Mouse (Mus musculus) stomach, embryonic 16.5 days (tissue): ENCODE measurements at regions not wholly inside any gene's neighbourhood (a gene's known extent, or its start where the extent isn't known, plus 50 kb on each side); places are given as distances from the start of the nearest gene placed in this dataset.
"Not testable (repeated sequence)": the region's sequence is repeated elsewhere in the genome, so short reads cannot be mapped to it uniquely, and the experiment has no call there.

Experiments used
- ATAC-seq: fragments of 200-750 bp; cut with Nextera tagmentation; 2 replicates; pipeline ENCODE4 v1.8.0; 2017; ENCODE audit warnings: moderate number of reproducible peaks, moderate TSS enrichment; ENCODE audit not compliant: insufficient read depth, low FRiP score
- H3K27ac ChIP-seq: fragments of 300-500 bp; sonication (generic); 2 replicates; pipeline ENCODE4 v1.5.1; 2014; ENCODE audit warnings: low read length
- H3K27me3 ChIP-seq: fragments of 300-500 bp; sonication (generic); 2 replicates; pipeline ENCODE4 v1.6.1; 2014; ENCODE audit warnings: low read length, control low read depth, mixed read lengths; ENCODE audit not compliant: control insufficient read depth, insufficient read depth
- H3K36me3 ChIP-seq: fragments of 300-500 bp; sonication (generic); 2 replicates; pipeline ENCODE4 v1.6.1; 2014; ENCODE audit warnings: low read length; ENCODE audit not compliant: control insufficient read depth, insufficient read depth
- H3K4me1 ChIP-seq: fragments of 300-500 bp; sonication (generic); 2 replicates; pipeline ENCODE4 v1.6.1; 2014; ENCODE audit warnings: low read length, control low read depth, mixed read lengths; ENCODE audit not compliant: control insufficient read depth, insufficient read depth
- H3K4me2 ChIP-seq: fragments of 300-500 bp; sonication (generic); 2 replicates; pipeline ENCODE4 v1.6.1; 2014; ENCODE audit warnings: low read depth, low read length, mixed read lengths
- H3K4me3 ChIP-seq: fragments of 300-500 bp; sonication (generic); replicated peaks from 2 replicates; pipeline ENCODE4 v1.5.1; 2014; ENCODE audit warnings: mild to moderate bottlenecking, low read length
- H3K9ac ChIP-seq: fragments of 300-500 bp; sonication (generic); 2 replicates; pipeline ENCODE4 v1.6.1; 2014; ENCODE audit warnings: low read length
- H3K9me3 ChIP-seq: fragments of 300-500 bp; sonication (generic); replicated peaks from 2 replicates; pipeline ENCODE4 v1.6.1; 2016; ENCODE audit warnings: low read length, control low read depth; ENCODE audit not compliant: control insufficient read depth
- WGBS: fragments of 180-500 bp; shearing (Covaris S2); extraction: QIAGEN DNeasy Blood & Tissue Kit; methylation state at CpG from one replicate; pipeline ENCODE4 v1.1.7; 2014; 5-methylcytosine and 5-hydroxymethylcytosine counted together

- not testable (repeated sequence) for ATAC-seq, H3K27me3 ChIP-seq, H3K4me1 ChIP-seq, H3K9ac ChIP-seq, H3K4me2 ChIP-seq, H3K27ac ChIP-seq, H3K4me3 ChIP-seq
- WGBS: 93% methylated on average over 1 of the region's 2 CpGs
- H3K9me3 ChIP-seq: peaks cover 12% of the 10 kb centered on the region; the same call in 1 of the 2 replicates
- H3K36me3 ChIP-seq: peaks cover 10% of the 10 kb centered on the region; the same call in 1 of the 2 replicates
These were observed 76.0 kb downstream of the Zfp97 start for GRCm38 (mm10) chr17:17197229-17197628.

GRCm38 (mm10) chr17:17229069-17229468, 107.9 kb downstream of the Zfp97 start:
- H3K27ac ChIP-seq: no peak overlapping the region
- H3K27me3 ChIP-seq: no peaks in the 10 kb centered on the region
- no peak overlapping the region for H3K4me3 ChIP-seq
- H3K4me2 ChIP-seq: no peak overlapping the region
- H3K4me1 ChIP-seq: no peaks in the 10 kb centered on the region
- no peak for ATAC-seq
- no peaks in the 10 kb centered on the region for H3K9me3 ChIP-seq
- H3K9ac ChIP-seq: no peak overlapping the region
- 39% methylated on average over 2 of the region's 2 CpGs for WGBS
- H3K36me3 ChIP-seq: no peaks in the 10 kb centered on the region

- H3K9ac ChIP-seq: peak overlapping the region; percentile 71
- peak overlapping the region; percentile 67 for H3K27ac ChIP-seq
- peak; percentile 100 for ATAC-seq
- not testable (repeated sequence) for H3K27me3 ChIP-seq, H3K36me3 ChIP-seq, H3K9me3 ChIP-seq, H3K4me1 ChIP-seq
- peak overlapping the region; percentile 66 for H3K4me3 ChIP-seq
- H3K4me2 ChIP-seq: peak overlapping the region; percentile 60
- under 1% methylated on average over 20 of the region's 22 CpGs for WGBS
These were observed 113.3 kb downstream of the Zfp97 start for GRCm38 (mm10) chr17:17234329-17235185.

- peak overlapping the region; percentile 66 for H3K4me3 ChIP-seq
- under 1% methylated on average over 5 of the region's 5 CpGs for WGBS
- not testable (repeated sequence) for H3K27me3 ChIP-seq, H3K9me3 ChIP-seq, H3K36me3 ChIP-seq, ATAC-seq, H3K4me1 ChIP-seq, H3K27ac ChIP-seq
- peak overlapping the region; percentile 60 for H3K4me2 ChIP-seq
- H3K9ac ChIP-seq: peak overlapping the region; percentile 66
These were observed 113.9 kb downstream of the Zfp97 start for GRCm38 (mm10) chr17:17235186-17235482.
